Mouse (Mus musculus): ENCODE data around the gene Zswim9. TPM values are rescaled to one million over a fixed set of nuclear protein-coding genes. Genes with fewer than 3 reads are reported as not detected.
A peak's percentile ranks its signal among the peaks of the same experiment; 100 is the strongest.
"Not testable (repeated sequence)": the region's sequence is repeated elsewhere in the genome, so short reads cannot be mapped to it uniquely, and the experiment has no call there.

Gene Zswim9
- total and polyA plus RNA-seq, 2 experiments from 2014 or later: 7.3 to 7.9 TPM

GRCm38 (mm10) chr7:13293878-13294855 lies 15.6 kb upstream of the Zswim9 start:
- no peaks in the 10 kb centered on the region for H3K27me3 ChIP-seq (ENCODE audit: insufficient read depth, low read length)
- no peak overlapping the region for H3K4me2 ChIP-seq (ENCODE audit: low read depth, low read length)
- no peaks in the 10 kb centered on the region for H3K4me1 ChIP-seq (ENCODE audit: insufficient read depth, low read length)
- no peak overlapping the region for H3K27ac ChIP-seq
- no peak overlapping the region for H3K4me3 ChIP-seq (ENCODE audit: low read length)
- H3K36me3 ChIP-seq (ENCODE audit: insufficient read depth, low read length): peaks cover 66% of the 10 kb centered on the region
- no peaks in the 10 kb centered on the region for H3K9me3 ChIP-seq (ENCODE audit: low read length)
- ATAC-seq: no peak
- H3K9ac ChIP-seq (replicated peaks; ENCODE audit: low read length): no peak overlapping the region
- peak; percentile 4 for DNase-seq (ENCODE audit: low spot score)
- WGBS: 80% methylated on average over 11 of the region's 11 CpGs
- TF ChIP-seq CTCF (IDR thresholded peaks at IDR 0.05; ENCODE audit: low read depth): no peak

DNA sequence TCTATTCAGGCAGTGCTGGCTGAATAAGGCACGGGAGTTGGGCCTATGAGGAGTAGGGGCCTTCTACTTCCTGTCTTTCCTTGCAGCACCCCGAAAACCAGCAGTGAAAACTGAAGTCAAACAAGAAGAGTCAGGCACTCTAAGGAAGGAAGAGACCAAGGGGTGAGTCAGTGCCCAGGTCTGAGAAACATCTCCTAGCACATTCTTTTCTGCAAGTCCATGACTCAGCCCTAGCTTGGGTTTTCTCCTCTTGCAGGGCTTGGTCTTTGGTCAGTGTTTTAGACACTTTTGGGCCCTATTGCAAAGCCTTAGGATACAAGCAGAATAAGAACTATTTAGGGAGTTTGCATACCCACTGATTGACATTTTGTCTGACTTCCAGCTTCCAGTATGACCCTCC lies 12.8 kb upstream of the Zswim9 start:
- ATAC-seq: no peak
- Histone ChIP-seq H3K36me3 (ENCODE audit: insufficient read depth, low read length) (peaks cover 68% of the 10 kb centered on the region), H3K4me1 (ENCODE audit: insufficient read depth, low read length) (no peaks in the 10 kb centered on the region), H3K9me3 (ENCODE audit: low read length) (no peaks in the 10 kb centered on the region), H3K27me3 (ENCODE audit: insufficient read depth, low read length) (no peaks in the 10 kb centered on the region), H3K4me2 (ENCODE audit: low read depth, low read length) (no peak overlapping the region), H3K4me3 (ENCODE audit: low read length) (no peak overlapping the region), H3K27ac (no peak overlapping the region), H3K9ac (replicated peaks; ENCODE audit: low read length) (no peak overlapping the region)
- 91% methylated on average over 2 of the region's 2 CpGs for WGBS
- no peak for DNase-seq (ENCODE audit: low spot score)
- TF ChIP-seq CTCF (IDR thresholded peaks at IDR 0.05; ENCODE audit: low read depth): no peak

GRCm38 (mm10) chr7:13290041-13290675 lies 11.6 kb upstream of the Zswim9 start:
- Histone ChIP-seq H3K27ac (no peak overlapping the region), H3K27me3 (ENCODE audit: insufficient read depth, low read length) (no peaks in the 10 kb centered on the region), H3K4me1 (ENCODE audit: insufficient read depth, low read length) (no peaks in the 10 kb centered on the region), H3K36me3 (ENCODE audit: insufficient read depth, low read length) (peaks cover 65% of the 10 kb centered on the region), H3K9ac (replicated peaks; ENCODE audit: low read length) (no peak overlapping the region), H3K4me3 (ENCODE audit: low read length) (no peak overlapping the region), H3K4me2 (ENCODE audit: low read depth, low read length) (no peak overlapping the region), H3K9me3 (ENCODE audit: low read length) (no peaks in the 10 kb centered on the region)
- no peak for DNase-seq (ENCODE audit: low spot score)
- 95% methylated on average over 1 of the region's 1 CpGs for WGBS
- no peak for TF ChIP-seq CTCF (IDR thresholded peaks at IDR 0.05; ENCODE audit: low read depth)
- no peak for ATAC-seq

- Histone ChIP-seq H3K4me3 (ENCODE audit: low read length) (no peak overlapping the region), H3K4me1 (ENCODE audit: insufficient read depth, low read length) (no peaks in the 10 kb centered on the region), H3K27ac (no peak overlapping the region), H3K9me3 (ENCODE audit: low read length) (no peaks in the 10 kb centered on the region), H3K9ac (replicated peaks; ENCODE audit: low read length) (no peak overlapping the region), H3K4me2 (ENCODE audit: low read depth, low read length) (no peak overlapping the region), H3K27me3 (ENCODE audit: insufficient read depth, low read length) (no peaks in the 10 kb centered on the region), H3K36me3 (ENCODE audit: insufficient read depth, low read length) (peaks cover 64% of the 10 kb centered on the region)
- 43% methylated on average over 5 of the region's 5 CpGs for WGBS
- peak; percentile 62 for DNase-seq (ENCODE audit: low spot score)
- ATAC-seq: peak; percentile 63; the same call in 1 of the 2 replicates
- TF ChIP-seq CTCF (IDR thresholded peaks at IDR 0.05; ENCODE audit: low read depth): peak; percentile 81
Observed at GRCm38 (mm10) chr7:13288621-13289020, 10.1 kb upstream of the Zswim9 start.

DNA sequence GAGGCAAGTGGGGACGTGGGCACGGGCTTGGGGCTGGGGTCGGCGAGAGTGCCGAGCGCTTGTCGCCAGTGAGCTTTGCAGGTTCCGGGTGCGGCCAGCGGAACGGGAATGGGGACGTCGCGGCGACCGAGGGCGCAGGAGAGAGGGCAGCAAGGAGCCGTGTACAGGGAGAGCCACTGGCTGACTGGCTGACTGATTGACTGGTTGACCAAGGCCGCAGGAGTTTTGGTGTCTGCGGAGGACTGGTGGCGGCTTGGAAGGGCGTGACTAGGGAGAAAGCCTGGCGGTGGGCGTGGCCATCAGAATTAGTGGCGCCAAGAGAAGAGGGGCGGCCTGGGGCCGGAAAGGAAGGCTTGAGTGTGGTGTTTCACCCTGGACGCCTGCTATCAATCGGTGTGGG lies 436 bp upstream of the Zswim9 start:
- not testable (repeated sequence) for DNase-seq (ENCODE audit: low spot score); H3K27me3 ChIP-seq (ENCODE audit: insufficient read depth, low read length); H3K36me3 ChIP-seq (ENCODE audit: insufficient read depth, low read length); H3K4me1 ChIP-seq (ENCODE audit: insufficient read depth, low read length); H3K9me3 ChIP-seq (ENCODE audit: low read length)
- Histone ChIP-seq H3K4me3 (ENCODE audit: low read length) (peak overlapping the region; percentile 43), H3K4me2 (ENCODE audit: low read depth, low read length) (peak overlapping the region; percentile 80), H3K27ac (0 out of 2 replicates have a peak overlapping the region, but pooled peaks have one; percentile 72), H3K9ac (replicated peaks; ENCODE audit: low read length) (peak overlapping the region; percentile 70; the same call in 1 of the 2 replicates)
- ATAC-seq: peak; percentile 67
- under 1% methylated on average over 14 of the region's 29 CpGs for WGBS

GRCm38 (mm10) chr7:13277833-13278232 lies 688 bp downstream of the Zswim9 start:
- peak overlapping the region; percentile 72; the same call in 1 of the 2 replicates for H3K27ac ChIP-seq
- no peaks in the 10 kb centered on the region for H3K4me1 ChIP-seq (ENCODE audit: insufficient read depth, low read length)
- no peak for TF ChIP-seq CTCF (IDR thresholded peaks at IDR 0.05; ENCODE audit: low read depth)
- ATAC-seq (peak; percentile 1; the same call in 1 of the 2 replicates), DNase-seq (ENCODE audit: low spot score) (no peak)
- peak overlapping the region; percentile 43 for H3K4me3 ChIP-seq (ENCODE audit: low read length)
- no peaks in the 10 kb centered on the region for H3K27me3 ChIP-seq (ENCODE audit: insufficient read depth, low read length)
- WGBS: 24% methylated on average over 2 of the region's 2 CpGs
- H3K9ac ChIP-seq (replicated peaks; ENCODE audit: low read length): peak overlapping the region; percentile 70
- H3K9me3 ChIP-seq (ENCODE audit: low read length): no peaks in the 10 kb centered on the region
- no peaks in the 10 kb centered on the region; the same call in none of the 2 replicates for H3K36me3 ChIP-seq (ENCODE audit: insufficient read depth, low read length)
- H3K4me2 ChIP-seq (ENCODE audit: low read depth, low read length): peak overlapping the region; percentile 80
